Mouse (Mus musculus) intestine, embryonic 16.5 days (tissue): ENCODE measurements at regions not wholly inside any gene's neighbourhood (a gene's known extent, or its start where the extent isn't known, plus 50 kb on each side); places are given as distances from the start of the nearest gene placed in this dataset.

Experiments
- ATAC-seq: fragments of 200-750 bp; cut with Nextera tagmentation; 2 replicates; pipeline ENCODE4 v1.8.0; 2017; ENCODE audit warnings: moderate TSS enrichment, moderate library complexity
- H3K27ac ChIP-seq: fragments of 300-500 bp; sonication (generic); 2 replicates; pipeline ENCODE4 v1.5.1; 2014; ENCODE audit warnings: mild to moderate bottlenecking, low read length
- H3K27me3 ChIP-seq: fragments of 300-500 bp; sonication (generic); replicated peaks from 2 replicates; pipeline ENCODE4 v1.6.1; 2014; ENCODE audit warnings: low read length, control low read depth, mixed read lengths; ENCODE audit not compliant: control insufficient read depth, insufficient read depth
- H3K36me3 ChIP-seq: fragments of 300-500 bp; sonication (generic); 2 replicates; pipeline ENCODE4 v1.6.1; 2014; ENCODE audit warnings: low read length, control low read depth; ENCODE audit not compliant: control insufficient read depth, insufficient read depth
- H3K4me1 ChIP-seq: fragments of 300-500 bp; sonication (generic); 2 replicates; pipeline ENCODE4 v1.6.1; 2014; ENCODE audit warnings: low read length, control low read depth, mixed read lengths; ENCODE audit not compliant: control insufficient read depth, insufficient read depth
- H3K4me2 ChIP-seq: fragments of 300-500 bp; sonication (generic); 2 replicates; pipeline ENCODE4 v1.6.1; 2014; ENCODE audit warnings: low read depth, low read length, control low read depth
- H3K4me3 ChIP-seq: fragments of 300-500 bp; sonication (generic); 2 replicates; pipeline ENCODE4 v1.5.1; 2014; ENCODE audit warnings: mild to moderate bottlenecking, low read length
- H3K9ac ChIP-seq: fragments of 300-500 bp; sonication (generic); 2 replicates; pipeline ENCODE4 v1.6.1; 2014; ENCODE audit warnings: low read depth, low read length
- H3K9me3 ChIP-seq: fragments of 300-500 bp; sonication (generic); 2 replicates; pipeline ENCODE4 v1.6.1; 2016; ENCODE audit warnings: low read length, control low read depth; ENCODE audit not compliant: control insufficient read depth
- WGBS: fragments of 180-500 bp; shearing (Covaris S2); extraction: QIAGEN DNeasy Blood & Tissue Kit; methylation state at CpG from one replicate; pipeline ENCODE4 v1.1.7; 2014; 5-methylcytosine and 5-hydroxymethylcytosine counted together

DNA sequence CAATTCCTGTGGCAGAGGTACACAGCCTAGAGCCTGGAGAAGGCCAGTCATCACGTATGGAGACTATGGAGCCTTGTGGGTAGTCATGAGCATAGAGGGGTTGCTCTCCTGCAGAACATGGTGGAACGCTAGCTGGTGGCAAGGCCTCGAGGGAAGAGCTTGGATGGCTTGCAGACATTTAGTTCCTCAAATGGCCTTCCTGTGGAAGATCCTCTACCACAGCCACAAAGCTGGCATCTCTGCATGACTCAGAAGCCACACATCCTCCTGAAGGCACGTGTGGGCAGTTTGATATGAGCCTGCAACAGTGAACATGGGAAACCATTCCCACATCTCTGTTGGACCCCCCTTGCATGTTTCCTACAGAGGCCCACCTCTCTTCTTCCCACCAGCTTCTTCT, 547.9 kb upstream of the Lrrc6 start:
- H3K9ac ChIP-seq = no peak overlapping the region
- WGBS = 83% methylated on average over 4 of the region's 4 CpGs
- H3K9me3 ChIP-seq = no peaks in the 10 kb centered on the region
- no peak overlapping the region for H3K27ac ChIP-seq
- H3K4me1 ChIP-seq = peaks cover 27% of the 10 kb centered on the region
- H3K36me3 ChIP-seq = no peaks in the 10 kb centered on the region
- no peaks in the 10 kb centered on the region for H3K27me3 ChIP-seq
- ATAC-seq = no peak
- no peak overlapping the region for H3K4me3 ChIP-seq
- no peak overlapping the region for H3K4me2 ChIP-seq

DNA sequence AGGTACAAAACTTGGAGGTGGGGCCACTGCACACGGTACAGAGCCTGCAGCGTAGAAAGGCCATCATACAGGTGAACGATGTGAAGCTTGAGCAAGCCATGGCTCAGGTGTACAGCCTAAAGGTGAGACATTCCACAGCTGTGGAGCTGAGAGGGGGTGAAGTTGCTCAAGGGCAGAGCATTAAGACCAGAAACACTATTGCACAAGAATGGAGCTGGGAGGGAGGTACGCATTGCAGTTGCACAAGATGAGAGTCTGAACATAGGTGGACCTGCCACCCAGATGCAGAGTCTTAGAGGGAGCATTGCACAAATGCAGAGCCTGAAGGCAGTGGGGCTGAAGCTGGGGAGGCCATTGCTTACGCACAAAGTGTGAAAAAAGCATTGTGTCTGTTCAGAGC, 547.4 kb upstream of the Lrrc6 start:
- no peaks in the 10 kb centered on the region for H3K9me3 ChIP-seq
- no peak overlapping the region for H3K9ac ChIP-seq
- no peaks in the 10 kb centered on the region for H3K36me3 ChIP-seq
- H3K4me2 ChIP-seq = no peak overlapping the region
- peaks cover 27% of the 10 kb centered on the region for H3K4me1 ChIP-seq
- 90% methylated on average over 5 of the region's 5 CpGs for WGBS
- no peaks in the 10 kb centered on the region for H3K27me3 ChIP-seq
- peak; percentile 54 for ATAC-seq
- H3K27ac ChIP-seq = no peak overlapping the region
- no peak overlapping the region for H3K4me3 ChIP-seq

DNA sequence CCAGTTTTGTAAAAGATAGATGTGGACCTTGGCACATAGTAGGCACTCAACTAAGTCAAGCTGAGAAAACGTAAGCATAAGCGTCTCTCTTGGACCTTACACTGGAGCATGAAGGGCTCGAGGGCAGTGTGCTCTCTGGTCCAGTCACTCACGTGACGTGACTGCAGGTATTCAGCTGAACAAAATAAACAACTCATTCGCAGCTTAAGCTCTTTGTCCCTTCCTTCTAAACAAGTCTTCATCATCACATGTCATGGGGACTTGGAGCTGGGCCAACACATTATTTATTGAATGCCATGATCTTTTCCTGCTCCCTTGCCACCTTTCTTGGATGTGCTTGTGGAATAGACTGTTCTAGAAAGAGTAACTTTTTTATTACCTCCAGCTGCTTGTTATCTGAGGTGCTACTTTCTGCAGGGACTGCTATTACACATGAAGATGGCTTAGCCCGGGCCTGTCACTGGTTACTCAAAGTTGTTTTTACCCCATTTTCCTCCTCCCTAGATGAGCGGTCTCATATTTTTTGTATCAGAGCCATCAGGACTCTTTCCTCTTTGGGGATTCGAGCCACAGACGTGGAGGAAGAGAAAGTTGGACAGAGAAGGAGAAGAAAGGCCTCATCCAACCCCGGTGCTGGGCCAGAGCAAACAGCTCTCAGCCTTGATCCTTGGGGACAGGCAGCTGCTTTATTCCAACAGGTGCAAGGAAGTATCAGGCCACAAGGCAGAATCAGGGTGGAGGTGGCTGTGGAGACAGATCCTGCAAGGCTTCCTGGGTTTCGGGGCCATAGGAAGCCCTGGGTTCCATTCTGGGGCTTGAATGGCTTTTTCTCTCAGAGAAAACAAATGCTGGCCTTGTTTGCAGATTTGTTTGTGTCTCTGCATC, 545.5 kb upstream of the Lrrc6 start:
- peaks cover 27% of the 10 kb centered on the region for H3K4me1 ChIP-seq
- 0 out of 2 replicates have a peak overlapping the region, but pooled peaks have one; percentile 35 for H3K9ac ChIP-seq
- no peak overlapping the region for H3K4me2 ChIP-seq
- H3K27ac ChIP-seq = peak overlapping the region; percentile 87
- 54% methylated on average over 12 of the region's 12 CpGs for WGBS
- H3K27me3 ChIP-seq = no peaks in the 10 kb centered on the region
- H3K9me3 ChIP-seq = no peaks in the 10 kb centered on the region
- H3K36me3 ChIP-seq = no peaks in the 10 kb centered on the region
- no peak overlapping the region for H3K4me3 ChIP-seq
- peak; percentile 41 for ATAC-seq

DNA sequence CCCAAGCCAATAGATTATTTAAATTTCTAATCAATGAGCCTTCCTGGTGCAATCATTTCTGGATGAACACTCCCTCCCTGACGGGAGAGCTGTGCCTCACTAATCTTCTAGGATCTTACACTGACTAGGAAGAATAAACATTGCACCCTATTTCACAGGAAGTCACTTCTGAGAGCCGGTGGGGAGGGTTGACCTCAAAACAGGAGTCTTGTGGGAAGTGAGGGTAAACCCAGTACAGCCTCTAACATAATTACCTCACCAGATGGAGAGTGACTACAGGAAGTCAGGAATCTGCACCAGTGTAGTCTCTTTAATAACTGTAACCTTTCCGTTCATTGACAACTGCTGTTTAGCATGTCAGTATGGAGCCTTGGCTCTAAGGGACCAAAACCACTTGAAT, 544.6 kb upstream of the Lrrc6 start:
- H3K9me3 ChIP-seq = no peaks in the 10 kb centered on the region
- H3K4me1 ChIP-seq = peaks cover 30% of the 10 kb centered on the region
- no peaks in the 10 kb centered on the region for H3K36me3 ChIP-seq
- no peak overlapping the region for H3K4me3 ChIP-seq
- H3K27me3 ChIP-seq = no peaks in the 10 kb centered on the region
- H3K9ac ChIP-seq = no peak overlapping the region
- H3K4me2 ChIP-seq = no peak overlapping the region
- 18% methylated on average over 3 of the region's 3 CpGs for WGBS
- H3K27ac ChIP-seq = peak overlapping the region; percentile 87
- ATAC-seq = peak; percentile 61

DNA sequence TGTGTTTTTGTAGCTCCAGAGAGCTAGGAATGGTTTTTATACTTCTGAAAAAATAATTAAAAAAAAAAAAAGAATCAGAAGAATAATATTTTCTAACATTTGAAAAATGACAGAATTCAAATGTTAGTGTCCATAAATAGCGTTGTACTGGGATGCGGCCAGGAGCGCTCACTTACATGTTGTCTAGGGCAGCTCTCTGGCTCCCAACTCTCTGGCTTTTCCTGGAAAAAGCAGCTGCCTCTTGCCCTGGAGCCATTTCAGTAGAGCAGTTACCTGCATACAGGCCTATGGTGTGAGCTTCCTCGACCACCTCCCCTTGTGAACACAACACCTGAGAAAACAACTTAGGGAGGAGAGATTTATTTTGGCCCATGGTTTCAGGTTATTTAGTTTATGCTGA, 544.1 kb upstream of the Lrrc6 start:
- no peaks in the 10 kb centered on the region for H3K9me3 ChIP-seq
- ATAC-seq = no peak
- no peaks in the 10 kb centered on the region for H3K36me3 ChIP-seq
- 81% methylated on average over 4 of the region's 4 CpGs for WGBS
- no peak overlapping the region for H3K4me2 ChIP-seq
- H3K27ac ChIP-seq = peak overlapping the region; percentile 87
- H3K9ac ChIP-seq = no peak overlapping the region
- peaks cover 34% of the 10 kb centered on the region for H3K4me1 ChIP-seq
- H3K4me3 ChIP-seq = no peak overlapping the region
- no peaks in the 10 kb centered on the region for H3K27me3 ChIP-seq

DNA sequence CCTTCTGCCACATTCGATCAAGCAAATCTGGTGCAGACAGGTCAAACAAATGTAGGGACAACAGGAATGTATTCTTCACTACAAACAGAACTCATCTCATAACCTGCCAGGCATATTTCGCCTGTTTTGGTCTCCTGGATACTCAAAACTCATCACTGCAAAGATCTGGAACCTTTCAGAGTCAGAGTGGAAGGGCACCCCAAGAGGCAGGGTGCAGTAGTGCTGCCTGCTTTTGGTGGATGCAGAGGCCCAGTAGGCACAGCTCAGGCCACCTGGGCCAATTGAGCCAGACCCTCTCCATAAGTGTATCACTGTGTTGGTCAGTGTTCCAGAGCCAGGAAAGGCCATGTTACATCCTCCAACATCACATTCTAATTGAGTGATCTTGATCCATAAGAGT, 541.4 kb upstream of the Lrrc6 start:
- WGBS = 81% methylated on average over 2 of the region's 2 CpGs
- no peak overlapping the region for H3K9ac ChIP-seq

DNA sequence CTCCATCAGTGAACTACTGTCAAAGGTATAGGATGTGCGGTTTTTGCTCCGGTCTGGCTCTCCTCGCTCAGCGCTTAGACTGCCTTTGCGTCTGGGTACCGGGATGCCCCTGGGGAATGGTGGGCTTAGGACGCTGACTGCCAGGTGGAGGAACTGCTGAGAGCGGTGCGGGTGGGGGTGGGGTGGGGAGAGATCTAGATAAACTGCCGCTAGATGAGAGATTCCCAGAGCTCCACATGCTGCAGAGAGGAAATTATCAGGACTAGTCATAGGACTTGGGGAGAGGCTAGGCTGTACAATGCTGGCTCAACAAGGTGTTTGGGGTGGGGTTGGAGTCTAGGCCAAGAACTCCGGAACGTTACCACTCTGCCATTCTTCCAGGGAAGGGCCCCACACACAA, 539.5 kb upstream of the Lrrc6 start:
- Histone ChIP-seq H3K9ac (peak overlapping the region; percentile 64), H3K9me3 (no peaks in the 10 kb centered on the region), H3K27me3 (no peaks in the 10 kb centered on the region), H3K4me1 (peaks cover 18% of the 10 kb centered on the region), H3K4me2 (peak overlapping the region; percentile 67), H3K36me3 (no peaks in the 10 kb centered on the region), H3K27ac (peak overlapping the region; percentile 85), H3K4me3 (peak overlapping the region; percentile 49)
- WGBS = 39% methylated on average over 12 of the region's 12 CpGs
- ATAC-seq = peak; percentile 81

More for the DNA sequence above, 541.4 kb upstream of the Lrrc6 start:
- H3K27me3 ChIP-seq = no peaks in the 10 kb centered on the region
- no peak overlapping the region for H3K4me3 ChIP-seq
- H3K36me3 ChIP-seq = no peaks in the 10 kb centered on the region
- no peak for ATAC-seq
- no peak overlapping the region for H3K27ac ChIP-seq
- no peak overlapping the region for H3K4me2 ChIP-seq
- no peaks in the 10 kb centered on the region for H3K9me3 ChIP-seq
- peaks cover 35% of the 10 kb centered on the region for H3K4me1 ChIP-seq

DNA sequence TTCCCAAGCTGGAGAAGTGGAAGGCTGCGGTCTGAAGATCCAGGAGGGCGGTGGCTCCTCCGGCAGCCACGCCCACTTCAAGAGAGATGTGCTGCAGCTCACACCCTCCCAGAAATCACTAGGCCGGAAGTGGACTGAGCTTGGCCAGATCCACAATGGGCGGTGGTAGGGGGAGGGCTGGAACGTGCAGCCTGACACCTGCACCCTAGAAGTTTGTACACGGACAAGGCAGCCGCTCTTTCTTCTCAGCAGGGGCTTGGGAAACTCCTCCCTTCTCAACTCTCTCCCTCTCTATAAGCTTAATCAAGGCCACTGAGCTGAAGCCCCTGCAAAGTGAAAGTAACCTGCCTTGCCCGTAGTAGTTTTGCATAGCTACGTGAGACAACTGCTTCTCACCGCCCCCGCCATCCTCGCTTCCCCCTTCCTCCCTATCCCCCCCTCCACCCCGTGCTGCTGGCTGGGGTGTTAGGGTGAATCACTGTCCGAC, 538.8 kb upstream of the Lrrc6 start:
- Histone ChIP-seq H3K27me3 (no peaks in the 10 kb centered on the region), H3K9ac (peak overlapping the region; percentile 64)

DNA sequence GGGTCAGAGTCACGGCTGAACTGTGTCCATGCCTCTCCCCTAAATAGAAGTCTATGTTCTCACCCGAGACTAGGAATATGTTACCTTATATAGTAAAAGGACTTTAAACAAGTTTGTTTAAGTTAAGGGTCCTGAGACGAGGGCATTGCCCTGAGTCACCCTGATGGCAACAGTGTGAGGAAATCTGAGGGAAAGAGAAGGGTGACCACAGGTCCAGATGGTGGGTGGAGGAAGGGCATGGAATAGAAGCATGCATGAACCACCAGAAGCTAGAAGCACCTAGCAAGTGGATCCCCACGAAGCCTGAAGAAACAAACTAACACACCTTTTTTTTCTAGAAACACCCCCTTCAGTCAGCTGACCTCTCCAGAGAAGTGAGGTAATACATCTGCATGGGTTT, 536.9 kb upstream of the Lrrc6 start:
- no peak for ATAC-seq
- 64% methylated on average over 4 of the region's 4 CpGs for WGBS
- Histone ChIP-seq H3K27ac (no peak overlapping the region), H3K36me3 (no peaks in the 10 kb centered on the region), H3K4me3 (no peak overlapping the region), H3K9ac (no peak overlapping the region), H3K4me1 (peaks cover 13% of the 10 kb centered on the region), H3K4me2 (no peak overlapping the region), H3K9me3 (no peaks in the 10 kb centered on the region), H3K27me3 (no peaks in the 10 kb centered on the region)

More for the DNA sequence above, 538.8 kb upstream of the Lrrc6 start:
- H3K36me3 ChIP-seq = no peaks in the 10 kb centered on the region
- under 1% methylated on average over 16 of the region's 16 CpGs for WGBS
- H3K4me1 ChIP-seq = peaks cover 13% of the 10 kb centered on the region
- peak overlapping the region; percentile 85 for H3K27ac ChIP-seq
- peak overlapping the region; percentile 67 for H3K4me2 ChIP-seq
- ATAC-seq = peak; percentile 91
- peak overlapping the region; percentile 49 for H3K4me3 ChIP-seq
- H3K9me3 ChIP-seq = no peaks in the 10 kb centered on the region
